Mouse (Mus musculus) testis, adult 2 months (tissue): Measurements from ENCODE around the gene Kcnk13. TPM values are rescaled to one million over a fixed set of nuclear protein-coding genes. Genes with fewer than 3 reads are reported as not detected.
"Not testable (repeated sequence)": the region's sequence is repeated elsewhere in the genome, so short reads cannot be mapped to it uniquely, and the experiment has no call there.

ENCODE experiments used
- H3K27ac ChIP-seq: fragments of 200-500 bp; 2 replicates; pipeline ENCODE4 v1.5.1; 2012; ENCODE audit warnings: low read depth, low read length; ENCODE audit not compliant: control insufficient read depth, insufficient read depth
- H3K27me3 ChIP-seq: fragments of 200-500 bp; 2 replicates; pipeline ENCODE4 v1.6.1; 2012; ENCODE audit warnings: mild to moderate bottlenecking, low read length, moderate library complexity; ENCODE audit not compliant: control insufficient read depth, insufficient read depth
- H3K36me3 ChIP-seq: fragments of 200-500 bp; 2 replicates; pipeline ENCODE4 v1.6.1; 2012; ENCODE audit warnings: mild to moderate bottlenecking, low read length; ENCODE audit not compliant: control insufficient read depth, insufficient read depth
- H3K4me1 ChIP-seq: fragments of 200-500 bp; 2 replicates; pipeline ENCODE4 v1.6.1; 2012; ENCODE audit warnings: low read length; ENCODE audit not compliant: control insufficient read depth, insufficient read depth
- H3K4me3 ChIP-seq: fragments of 200-500 bp; 2 replicates; pipeline ENCODE4 v1.5.1; 2012; ENCODE audit warnings: low read depth, mild to moderate bottlenecking, low read length, moderate library complexity, mixed read lengths; ENCODE audit not compliant: control insufficient read depth
- CTCF ChIP-seq: fragments of 200-500 bp; IDR thresholded peaks from 2 replicates; pipeline ENCODE4 v1.5.1; 2012; ENCODE audit warnings: low read depth, mild to moderate bottlenecking, inconsistent platforms, low read length, moderate library complexity; ENCODE audit not compliant: control insufficient read depth, insufficient read depth, insufficient replicate concordance
- POLR2A ChIP-seq: fragments of 200-500 bp; IDR thresholded peaks from 2 replicates; pipeline ENCODE4 v1.6.1; 2012; ENCODE audit warnings: low read depth, mild to moderate bottlenecking, inconsistent platforms, low read length, moderate library complexity; ENCODE audit not compliant: control insufficient read depth
- polyA plus RNA-seq: library from polyadenylated mRNA; depleted of rRNA; stranded (reverse); fragments of >200 nt; gene quantifications from 2 replicates; pipeline ENCODE4 v1.2.3, GENCODE M21; 2012

The Kcnk13 gene
- polyA plus RNA-seq, 1 experiment: 1.7 TPM

DNA sequence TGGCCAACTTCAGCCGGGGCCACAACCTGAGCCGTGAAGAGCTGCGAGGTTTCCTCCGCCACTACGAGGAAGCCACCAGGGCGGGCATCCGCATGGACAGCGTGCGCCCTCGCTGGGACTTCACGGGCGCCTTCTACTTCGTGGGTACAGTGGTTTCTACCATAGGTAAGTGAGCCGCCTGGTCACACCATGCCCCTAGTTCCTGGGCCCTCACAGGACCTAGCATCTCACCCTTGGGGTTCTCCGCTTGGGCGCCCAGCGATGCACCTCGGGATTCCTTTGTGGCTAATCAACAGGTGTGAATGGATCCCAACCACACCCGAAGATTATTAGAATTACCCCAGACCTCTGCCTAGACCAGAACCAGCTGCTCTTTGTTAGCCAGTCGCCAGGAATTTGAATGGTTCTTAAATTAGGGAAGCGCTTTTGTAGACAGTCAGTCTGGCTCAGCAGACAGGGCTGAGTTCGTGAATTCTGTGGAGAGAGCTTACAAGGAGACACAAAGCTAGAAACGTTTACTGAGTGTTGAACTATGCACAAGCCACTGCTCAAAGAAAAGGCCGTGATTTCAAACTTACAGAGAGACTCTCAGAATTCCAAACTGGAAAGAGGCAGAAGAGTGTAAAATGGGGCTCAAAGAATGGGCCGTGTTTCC is 1.9 kb downstream of the Kcnk13 start:
- H3K36me3 ChIP-seq: no peaks in the 10 kb centered on the region
- TF ChIP-seq POLR2A (no peak), CTCF (no peak)
- H3K4me3 ChIP-seq: peak overlapping the region; percentile 63
- H3K27me3 ChIP-seq: no peaks in the 10 kb centered on the region; the same call in 1 of the 2 replicates
- no peak overlapping the region; the same call in 1 of the 2 replicates for H3K27ac ChIP-seq
- H3K4me1 ChIP-seq: peaks cover 5% of the 10 kb centered on the region

DNA sequence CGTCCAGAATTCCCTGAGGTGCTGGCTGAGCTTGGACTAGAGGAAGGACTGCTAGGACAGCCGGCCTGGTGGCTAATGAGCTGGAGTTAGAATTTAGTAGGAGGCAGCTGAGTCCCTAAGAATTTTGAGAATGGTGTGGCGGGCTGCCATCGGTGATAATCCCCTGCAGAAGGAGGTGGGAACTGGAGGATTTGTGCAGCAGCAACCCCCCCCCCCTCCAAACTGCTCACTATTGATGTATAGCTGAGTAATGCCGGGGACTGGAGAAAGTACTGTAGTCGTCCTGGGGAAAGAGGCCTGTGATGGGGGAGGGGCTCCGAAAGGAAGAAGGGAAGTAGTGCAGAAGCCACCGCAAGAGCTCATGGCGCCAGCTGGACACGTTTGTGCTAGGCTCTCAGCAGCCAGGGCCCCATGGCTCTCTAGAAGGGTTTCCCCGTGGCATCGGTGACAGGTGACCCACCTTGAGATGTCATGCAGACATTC is 2.6 kb downstream of the Kcnk13 start:
- H3K36me3 ChIP-seq: no peaks in the 10 kb centered on the region
- no peak overlapping the region for H3K27ac ChIP-seq
- H3K27me3 ChIP-seq: no peaks in the 10 kb centered on the region; the same call in 1 of the 2 replicates
- peaks cover 5% of the 10 kb centered on the region for H3K4me1 ChIP-seq
- no peak overlapping the region for H3K4me3 ChIP-seq
- TF ChIP-seq POLR2A (no peak), CTCF (no peak)

DNA sequence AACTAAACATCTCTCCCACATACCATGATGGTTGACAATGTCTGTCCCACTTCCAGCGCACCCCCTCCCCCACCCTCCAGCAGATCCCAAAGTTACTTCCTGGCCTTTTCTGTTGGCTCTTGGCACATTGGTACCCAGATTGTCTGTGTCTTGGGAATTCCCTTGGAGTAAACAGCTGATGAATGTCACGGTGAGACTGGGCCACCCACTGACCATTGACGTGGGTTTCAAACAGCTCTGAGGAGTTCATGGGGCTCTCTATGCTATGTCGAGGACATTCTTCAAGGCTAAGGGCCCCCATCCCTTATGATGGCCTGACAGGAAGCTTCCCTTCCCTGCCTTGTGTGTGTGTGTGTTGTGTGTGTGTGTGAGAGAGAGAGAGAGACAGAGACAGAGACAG is 5.6 kb downstream of the Kcnk13 start:
- Histone ChIP-seq H3K4me1 (peaks cover 2% of the 10 kb centered on the region; the same call in 1 of the 2 replicates), H3K4me3 (no peak overlapping the region), H3K36me3 (no peaks in the 10 kb centered on the region), H3K27me3 (no peaks in the 10 kb centered on the region; the same call in 1 of the 2 replicates), H3K27ac (no peak overlapping the region)
- TF ChIP-seq CTCF (no peak), POLR2A (no peak)

DNA sequence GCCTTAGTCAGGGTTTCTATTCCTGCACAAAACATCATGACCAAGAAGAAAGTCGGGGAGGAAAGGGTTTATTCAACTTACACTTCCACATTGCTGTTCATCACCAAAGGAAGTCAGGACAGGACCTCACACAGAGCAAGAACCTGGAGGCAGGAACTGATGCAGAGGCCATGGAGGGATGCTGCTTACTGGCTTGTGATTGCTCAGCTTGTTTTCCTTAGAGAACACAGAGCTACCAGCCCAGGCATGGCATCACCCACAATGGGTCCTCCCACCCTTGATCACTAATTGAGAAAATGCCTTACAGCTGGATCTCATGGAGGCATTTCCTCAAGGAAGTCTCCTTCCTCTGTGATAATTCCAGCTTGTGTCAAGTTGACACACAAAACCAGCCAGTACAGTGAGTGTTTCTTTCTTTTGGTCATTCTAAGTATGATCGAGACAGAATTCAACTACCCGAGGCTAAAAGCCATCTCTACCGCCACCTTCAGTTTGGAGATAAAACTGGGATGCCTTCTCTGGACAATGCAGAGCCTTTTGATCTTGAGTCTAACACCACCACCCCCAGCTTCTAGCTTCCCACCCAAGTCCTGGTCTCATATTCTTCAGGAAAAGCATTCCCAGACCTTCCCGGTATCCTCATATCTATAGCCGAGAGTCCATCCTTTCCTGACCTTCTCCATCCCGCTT is 7.1 kb downstream of the Kcnk13 start:
- H3K4me1 ChIP-seq, H3K36me3 ChIP-seq, H3K27ac ChIP-seq, H3K27me3 ChIP-seq, H3K4me3 ChIP-seq: not testable (repeated sequence)

DNA sequence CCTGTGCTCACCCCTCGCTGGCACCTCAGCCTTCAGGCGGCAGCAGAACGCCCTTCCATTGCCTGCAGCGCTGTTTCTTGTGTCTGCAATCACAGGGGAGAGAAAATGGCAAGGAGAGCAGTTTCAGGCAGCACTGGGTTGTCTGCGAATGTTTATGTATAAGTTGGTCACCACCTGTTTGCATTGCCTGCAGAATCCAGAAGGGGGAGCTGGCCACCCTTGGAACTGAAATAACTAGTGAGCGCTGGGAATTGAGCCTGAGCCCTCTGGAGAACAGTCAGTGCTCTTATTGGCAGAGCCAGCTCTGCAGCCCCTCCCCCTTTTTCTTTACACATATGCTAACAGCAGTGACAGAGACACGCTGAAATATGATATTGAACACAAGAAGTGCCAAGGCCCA is 8.5 kb downstream of the Kcnk13 start:
- Histone ChIP-seq H3K36me3 (no peaks in the 10 kb centered on the region), H3K27ac (no peak overlapping the region), H3K4me3 (peak overlapping the region; percentile 44), H3K27me3 (no peaks in the 10 kb centered on the region), H3K4me1 (peaks cover 2% of the 10 kb centered on the region; the same call in 1 of the 2 replicates)
- TF ChIP-seq POLR2A (no peak), CTCF (peak; percentile 23; the same call in 1 of the 2 replicates)

DNA sequence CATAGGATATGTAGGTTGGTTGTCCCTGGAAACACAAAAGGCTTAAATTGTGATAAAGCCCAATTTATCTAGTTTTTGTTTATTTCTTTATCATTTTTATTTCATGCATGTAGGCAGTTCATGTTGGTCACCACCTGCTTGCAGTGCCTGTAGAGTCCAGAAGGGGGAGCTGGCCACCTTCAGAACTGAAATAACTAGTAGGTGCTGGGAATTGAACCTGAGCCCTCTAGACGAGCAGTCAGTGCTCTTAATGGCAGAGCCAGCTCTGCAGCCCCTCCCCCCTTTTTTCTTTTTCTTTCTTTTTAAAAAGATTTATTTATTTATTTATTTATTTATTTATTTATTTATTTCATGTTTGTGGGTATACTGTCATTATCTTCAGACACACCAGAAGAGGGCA is 9.4 kb downstream of the Kcnk13 start:
- Histone ChIP-seq H3K4me3 (no peak overlapping the region), H3K36me3 (no peaks in the 10 kb centered on the region), H3K27ac (no peak overlapping the region), H3K27me3 (no peaks in the 10 kb centered on the region), H3K4me1 (peaks cover 2% of the 10 kb centered on the region; the same call in 1 of the 2 replicates)
- TF ChIP-seq POLR2A (no peak), CTCF (peak; percentile 59; the same call in 1 of the 2 replicates)

DNA sequence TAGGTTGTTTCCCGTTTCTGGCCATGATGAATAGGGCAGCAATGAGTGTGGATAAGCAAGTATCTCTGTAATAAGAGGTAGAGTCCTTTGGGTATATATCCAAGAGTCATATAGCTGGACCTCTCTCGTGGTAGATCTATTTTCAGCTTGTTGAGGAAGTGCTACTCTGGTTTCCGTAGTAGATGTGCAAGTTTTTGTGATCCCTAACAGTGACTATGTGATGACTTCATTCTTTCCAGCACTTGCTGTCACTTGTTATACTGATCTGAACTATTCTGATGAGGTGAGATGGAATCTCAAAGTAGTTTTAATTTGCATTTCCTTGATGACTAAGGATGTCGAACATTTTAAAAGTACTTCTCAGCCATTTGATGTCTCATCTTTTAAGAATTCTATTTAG is 15.2 kb downstream of the Kcnk13 start:
- no peak overlapping the region for H3K4me3 ChIP-seq
- H3K27ac ChIP-seq: no peak overlapping the region
- TF ChIP-seq CTCF (no peak), POLR2A (no peak)
- no peaks in the 10 kb centered on the region for H3K27me3 ChIP-seq
- H3K4me1 ChIP-seq: no peaks in the 10 kb centered on the region
- H3K36me3 ChIP-seq: no peaks in the 10 kb centered on the region
